Mouse (Mus musculus) C2C12 (cell line): ENCODE measurements around the gene Rhou.

Source experiments
- CEBPB ChIP-seq: IDR thresholded peaks from one replicate; pipeline ENCODE4 v1.6.1; 2011; ENCODE audit warnings: low read depth, mild to moderate bottlenecking, control low read depth, moderate library complexity
- CTCF ChIP-seq: IDR thresholded peaks from one replicate; pipeline ENCODE4 v1.5.1; 2011; ENCODE audit not compliant: control insufficient read depth, insufficient read depth, insufficient read length
- FOSL1 ChIP-seq: IDR thresholded peaks from one replicate; pipeline ENCODE4 v1.8.0; 2011; ENCODE audit warnings: mild to moderate bottlenecking, low read length; ENCODE audit not compliant: poor library complexity, insufficient read depth, severe bottlenecking
- MAX ChIP-seq: IDR thresholded peaks from one replicate; pipeline ENCODE4 v1.6.1; 2011; ENCODE audit warnings: mild to moderate bottlenecking, control low read depth
- MYOD1 ChIP-seq: IDR thresholded peaks from one replicate; pipeline ENCODE4 v1.6.1; 2011; ENCODE audit warnings: low read depth; ENCODE audit not compliant: control insufficient read depth, insufficient read length
- MYOG ChIP-seq: IDR thresholded peaks from one replicate; pipeline ENCODE4 v1.6.1; 2011; ENCODE audit not compliant: control insufficient read depth, insufficient read length; ENCODE audit errors: extremely low read depth
- USF1 ChIP-seq: IDR thresholded peaks from one replicate; pipeline ENCODE4 v1.6.1; 2011; ENCODE audit warnings: low read depth, mild to moderate bottlenecking, control low read depth, moderate library complexity

- TF ChIP-seq CTCF, result no peak
- TF ChIP-seq MAX, result no peak
- TF ChIP-seq MYOD1, result no peak
- TF ChIP-seq CEBPB, result no peak
- TF ChIP-seq USF1, result no peak
- no peak for TF ChIP-seq MYOG
- no peak for TF ChIP-seq FOSL1
These were observed 51.6 kb downstream of the Rhou start for GRCm38 (mm10) chr8:123705376-123705775.
